Mouse (Mus musculus): ENCODE data around the gene Ahnak2. TPM values are rescaled to one million over a fixed set of nuclear protein-coding genes. Genes with fewer than 3 reads are reported as not detected.

Gene Ahnak2
- polyA plus RNA-seq (2012; rRNA removed; ENCODE audit: low replicate concordance) = 0.60 and 1.4 TPM in 2 replicates

DNA sequence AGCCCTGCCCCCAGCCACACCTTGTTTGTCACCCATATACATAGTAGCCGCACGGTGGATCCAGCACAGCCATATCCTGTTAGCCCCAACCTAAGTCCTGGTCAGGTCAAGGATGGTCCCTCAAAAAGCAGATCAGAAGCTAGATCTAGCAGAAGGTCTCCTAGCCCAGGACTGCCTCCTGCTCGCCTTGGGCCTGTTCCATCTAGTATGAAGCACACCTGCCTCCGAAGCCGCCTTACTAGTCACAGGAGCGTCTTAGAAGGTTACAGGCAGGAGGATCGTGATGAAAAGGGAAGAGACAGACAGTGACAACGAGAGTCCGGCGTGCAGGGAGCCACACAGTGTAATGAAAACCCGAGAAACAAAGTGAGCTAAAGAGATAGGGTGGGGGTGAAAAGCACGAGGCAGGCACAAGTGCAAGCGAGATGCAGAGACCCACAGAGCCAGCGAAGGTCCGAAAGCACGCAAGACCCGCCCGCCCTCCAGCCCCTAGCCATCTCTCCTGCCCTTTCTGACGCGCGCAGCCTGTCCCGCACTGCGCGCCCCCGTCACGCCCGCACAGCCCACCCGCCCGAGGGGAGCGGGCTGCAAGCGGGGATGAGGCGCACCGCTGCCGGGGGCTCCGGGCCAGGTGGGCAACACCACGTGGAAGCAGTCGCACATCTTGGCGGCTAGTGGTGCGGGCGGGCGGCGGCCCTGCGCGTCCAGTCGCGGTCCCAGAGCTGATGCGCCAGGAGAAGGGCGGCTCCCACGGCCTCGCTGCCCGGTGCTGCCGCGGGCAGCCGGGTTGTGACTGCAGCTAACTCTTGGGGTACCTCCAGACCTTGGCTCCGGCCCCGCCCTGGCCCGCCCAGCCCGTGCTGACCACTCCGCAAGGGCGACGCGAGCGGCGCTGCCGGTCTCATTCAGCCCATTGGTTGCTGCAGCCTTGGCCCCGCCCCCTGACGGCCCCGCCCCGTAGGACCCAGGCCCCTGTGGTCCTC is at the start of gene Ahnak2:
TSS of gene Ahnak2 (minus strand) at position 794 of the 983 bp plus-strand sequence.

DNA sequence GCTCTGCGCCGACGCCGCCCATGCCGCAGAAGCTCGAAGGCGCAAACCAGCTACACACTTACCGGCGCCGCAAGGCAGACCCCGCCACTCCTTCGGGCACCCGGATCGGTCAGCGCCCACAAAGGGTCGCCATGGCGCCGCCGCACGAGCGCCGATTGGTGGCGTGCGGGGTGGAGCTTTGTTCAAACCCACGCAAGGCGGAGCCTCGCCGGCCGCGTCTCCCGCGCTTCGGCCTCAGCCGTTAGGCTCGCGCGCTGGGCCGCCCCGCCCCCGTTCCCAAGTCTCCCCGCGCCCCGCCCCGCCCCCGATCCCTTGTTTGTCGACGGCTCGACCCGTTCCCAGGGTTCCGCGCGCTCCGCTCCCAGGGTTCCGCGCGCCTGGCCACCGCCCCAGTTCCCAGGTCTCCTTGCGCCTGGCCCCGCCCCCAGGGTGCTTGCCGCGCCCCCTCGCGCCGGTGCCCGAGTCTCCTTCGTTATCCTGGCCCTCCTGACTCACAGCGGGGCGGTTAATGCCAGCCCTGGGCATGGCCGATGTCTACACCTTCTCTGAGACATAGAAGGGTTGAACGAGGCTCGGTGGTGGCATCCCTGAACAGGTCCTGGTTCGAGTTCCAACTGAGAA is 26.9 kb upstream of the Ahnak2 start, which contains the start of gene Cdca4:
TSS of gene Cdca4 (minus strand) at position 180 of the 621 bp plus-strand sequence.

DNA sequence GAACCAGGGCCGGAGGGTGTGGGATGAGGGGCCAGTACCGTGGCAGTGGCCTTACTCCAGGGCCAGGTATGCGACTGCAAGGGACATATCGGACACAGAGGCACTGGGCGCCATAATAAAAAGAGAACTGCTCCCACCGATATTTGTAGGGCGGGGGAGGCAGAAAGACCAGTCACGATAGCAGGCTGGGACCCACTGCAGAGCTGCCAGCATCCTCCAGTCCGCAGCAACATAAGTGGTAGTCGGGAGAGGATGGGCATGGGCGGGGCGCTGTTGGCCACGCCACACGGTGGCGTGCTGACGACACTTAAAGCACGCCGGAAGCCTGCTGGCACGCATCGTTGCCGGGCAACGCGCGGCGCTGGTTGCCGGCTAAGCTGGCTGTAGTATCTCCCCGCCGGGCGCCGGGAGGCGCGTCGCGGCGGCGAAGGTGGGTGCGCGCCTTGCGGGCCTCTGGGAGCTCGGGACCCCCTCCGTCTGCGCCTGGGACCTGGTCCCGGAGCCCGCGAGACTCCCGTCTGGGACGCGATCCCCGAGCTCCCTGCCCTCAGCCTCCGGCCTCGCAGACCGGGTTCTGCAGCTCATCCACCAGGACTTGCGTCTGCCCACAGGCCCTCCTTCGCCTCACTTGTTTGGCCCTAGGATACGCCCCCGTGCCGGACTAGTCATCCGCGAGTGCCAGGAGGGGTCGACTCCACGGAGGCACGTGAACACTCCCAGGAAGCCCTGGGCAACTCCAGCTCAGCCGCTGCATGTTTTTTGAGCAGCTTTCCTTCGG is 6.3 kb upstream of the Ahnak2 start, which contains the start of gene Clba1:
TSS of gene Clba1 (plus strand) at position 351 of the 778 bp plus-strand sequence.

DNA sequence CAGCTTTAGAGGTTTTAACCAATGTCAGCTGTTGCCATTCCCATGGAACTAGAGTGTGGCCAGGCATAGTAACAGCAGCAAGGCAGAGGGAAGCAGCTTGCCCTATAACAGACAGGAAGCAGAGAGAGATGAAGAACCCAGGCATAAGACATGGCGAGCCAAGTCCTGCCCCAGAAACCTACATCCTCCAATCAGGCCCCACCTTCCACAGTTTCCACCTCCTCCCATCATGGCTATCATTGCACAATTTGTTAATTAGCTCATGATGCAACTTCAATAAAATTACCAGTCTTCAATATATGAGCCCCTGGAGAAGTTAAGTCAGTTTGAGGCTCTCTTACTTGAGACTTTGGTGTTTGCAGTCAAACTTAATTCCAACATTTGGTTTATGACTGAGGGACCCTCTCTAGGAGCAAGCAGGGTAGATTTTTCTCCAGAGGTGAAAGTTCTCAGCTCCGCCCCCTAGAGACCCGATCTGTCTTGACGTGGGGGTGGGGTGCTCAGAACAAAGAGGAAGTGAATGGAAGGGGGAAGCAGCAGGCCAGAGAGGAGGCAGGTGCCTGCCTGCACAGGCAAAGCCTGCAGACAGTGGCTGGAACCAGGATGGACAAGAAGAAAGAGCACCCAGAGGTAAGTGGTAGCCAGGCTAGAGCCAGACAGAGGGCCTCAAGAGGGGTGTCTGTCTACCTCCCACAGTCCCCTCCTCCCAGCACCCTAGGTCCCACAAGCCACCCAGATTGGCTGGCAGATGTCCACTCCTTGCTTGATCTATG is 42.1 kb downstream of the Ahnak2 start, which contains the start of gene Pld4:
TSS of gene Pld4 (plus strand) at position 502 of the 773 bp plus-strand sequence.

Other genes with a start within 250 kb of the Ahnak2 start
- 6.8 and 8.5 TPM in 2 replicates for gene Inf2, start 213.9 kb downstream of the Ahnak2 start, polyA plus RNA-seq (2012; rRNA removed; ENCODE audit: low replicate concordance)
- gene Adssl1, start 182.6 kb downstream of the Ahnak2 start, polyA plus RNA-seq (2012; rRNA removed; ENCODE audit: low replicate concordance) = 3.0 and 6.9 TPM in 2 replicates
- gene Siva1, start 158.0 kb downstream of the Ahnak2 start, polyA plus RNA-seq (2012; rRNA removed; ENCODE audit: low replicate concordance) = 21.6 and 24.5 TPM in 2 replicates
- gene Akt1, start 127.8 kb downstream of the Ahnak2 start, polyA plus RNA-seq (2012; rRNA removed; ENCODE audit: low replicate concordance) = 89.2 and 126 TPM in 2 replicates
- gene Zbtb42, start 123.8 kb downstream of the Ahnak2 start, polyA plus RNA-seq (2012; rRNA removed; ENCODE audit: low replicate concordance) = 20.0 and 27.2 TPM in 2 replicates
- 59.7 and 67.4 TPM in 2 replicates for gene Cep170b, start 82.2 kb downstream of the Ahnak2 start, polyA plus RNA-seq (2012; rRNA removed; ENCODE audit: low replicate concordance)
- gene Pld4, start 42.0 kb downstream of the Ahnak2 start, polyA plus RNA-seq (2012; rRNA removed; ENCODE audit: low replicate concordance) = 14.3 and 22.6 TPM in 2 replicates
- gene Clba1, start 6.3 kb upstream of the Ahnak2 start, polyA plus RNA-seq (2012; rRNA removed; ENCODE audit: low replicate concordance) = 2.1 TPM in 2 replicates
- gene Cdca4, start 26.8 kb upstream of the Ahnak2 start, polyA plus RNA-seq (2012; rRNA removed; ENCODE audit: low replicate concordance) = 9.2 and 11.5 TPM in 2 replicates
- 2.4 and 5.8 TPM in 2 replicates for gene Gpr132, start 65.6 kb upstream of the Ahnak2 start, polyA plus RNA-seq (2012; rRNA removed; ENCODE audit: low replicate concordance)
- 7.0 and 9.9 TPM in 2 replicates for gene Jag2, start 127.1 kb upstream of the Ahnak2 start, polyA plus RNA-seq (2012; rRNA removed; ENCODE audit: low replicate concordance)
- gene Nudt14, start 139.5 kb upstream of the Ahnak2 start, polyA plus RNA-seq (2012; rRNA removed; ENCODE audit: low replicate concordance) = 44.2 and 67.5 TPM in 2 replicates
- gene Btbd6, start 173.8 kb upstream of the Ahnak2 start, polyA plus RNA-seq (2012; rRNA removed; ENCODE audit: low replicate concordance) = 69.2 and 256 TPM in 2 replicates
- 34.8 and 43.2 TPM in 2 replicates for gene Brf1, start 198.0 kb upstream of the Ahnak2 start, polyA plus RNA-seq (2012; rRNA removed; ENCODE audit: low replicate concordance)
- gene Pacs2, start 211.9 kb upstream of the Ahnak2 start, polyA plus RNA-seq (2012; rRNA removed; ENCODE audit: low replicate concordance) = 18.6 and 27.8 TPM in 2 replicates